Mouse (Mus musculus) liver, adult 2 months (tissue): ENCODE measurements at regions not wholly inside any gene's neighbourhood (a gene's known extent, or its start where the extent isn't known, plus 50 kb on each side); places are given as distances from the start of the nearest gene placed in this dataset.

ENCODE experiments used
- CTCF ChIP-seq: fragments of 200-500 bp; IDR thresholded peaks from 2 replicates; pipeline ENCODE4 v1.5.1; 2011; ENCODE audit warnings: low read depth, low read length, control low read depth
- POLR2A ChIP-seq: fragments of 200-500 bp; IDR thresholded peaks from 2 replicates; pipeline ENCODE4 v1.6.1; 2011; ENCODE audit warnings: low read length, control low read depth; ENCODE audit not compliant: insufficient read depth; ENCODE audit errors: extremely low read depth

DNA sequence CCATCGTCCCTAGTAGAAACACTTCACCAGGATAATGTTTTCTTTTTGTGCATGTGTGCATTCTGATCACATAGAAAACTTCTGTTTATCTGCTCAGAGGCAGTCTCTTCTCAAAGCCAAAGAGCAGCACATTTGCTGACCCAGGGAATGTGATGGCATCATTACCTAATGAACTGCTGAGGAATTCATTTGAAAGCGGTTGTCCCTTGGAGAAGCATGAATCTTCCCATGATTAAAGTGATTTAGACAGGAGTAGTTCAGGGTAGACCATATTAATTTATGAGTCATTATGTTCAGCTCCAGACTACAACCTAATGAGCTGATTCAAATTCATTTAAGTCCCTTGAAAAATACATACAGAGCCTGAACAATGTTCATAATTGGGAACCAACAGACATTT, 271.1 kb upstream of the Arpp21 start:
- no peak for TF ChIP-seq POLR2A
- TF ChIP-seq CTCF = no peak
